Mouse (Mus musculus) myocyte (in vitro differentiated cells): ENCODE data around the gene Ergic1.

ENCODE experiments used
- CEBPB ChIP-seq: IDR thresholded peaks from 2 replicates; pipeline ENCODE4 v1.6.1; 2011; ENCODE audit warnings: mild to moderate bottlenecking, moderate library complexity; ENCODE audit not compliant: poor library complexity, insufficient read depth, severe bottlenecking
- E2F4 ChIP-seq: IDR thresholded peaks from one replicate; pipeline ENCODE4 v1.6.1; 2011; ENCODE audit warnings: mild to moderate bottlenecking, control low read depth, moderate library complexity; ENCODE audit not compliant: insufficient read depth
- MAX ChIP-seq: IDR thresholded peaks from one replicate; pipeline ENCODE4 v1.6.1; 2011; ENCODE audit warnings: low read depth, mild to moderate bottlenecking, control low read depth
- MYOD1 ChIP-seq, 3 experiments: IDR thresholded peaks; one replicate each; pipeline ENCODE4 v1.6.1; 2011; ENCODE audit warnings: control low read depth in 2 of 3, low read depth in 2 of 3, mild to moderate bottlenecking in 2 of 3, moderate library complexity in 1 of 3; ENCODE audit not compliant: insufficient read length in 2 of 3, control insufficient read depth in 1 of 3
- MYOG ChIP-seq, 3 experiments: IDR thresholded peaks; one replicate each; pipeline ENCODE4 v1.6.1; 2011; ENCODE audit warnings: control low read depth in 2 of 3, low read depth in 2 of 3, mild to moderate bottlenecking in 2 of 3; ENCODE audit not compliant: insufficient read length in 2 of 3, control insufficient read depth in 1 of 3, insufficient read depth in 1 of 3
- POLR2A ChIP-seq: IDR thresholded peaks from one replicate; pipeline ENCODE4 v1.6.1; 2011; ENCODE audit warnings: low read depth, mild to moderate bottlenecking, control low read depth, moderate library complexity; ENCODE audit not compliant: insufficient read length
- POLR2AphosphoS2 ChIP-seq: IDR thresholded peaks from one replicate; pipeline ENCODE4 v1.6.1; 2011; ENCODE audit warnings: low read depth, control low read depth; ENCODE audit not compliant: insufficient read length
- REST ChIP-seq: IDR thresholded peaks from one replicate; pipeline ENCODE4 v1.6.1; 2011; ENCODE audit warnings: mild to moderate bottlenecking, control low read depth, moderate library complexity; ENCODE audit not compliant: insufficient read depth, insufficient read length
- SRF ChIP-seq: IDR thresholded peaks from one replicate; pipeline ENCODE4 v1.6.1; 2011; ENCODE audit warnings: low read depth; ENCODE audit not compliant: control insufficient read depth, insufficient read length
- TCF12 ChIP-seq: IDR thresholded peaks from one replicate; pipeline ENCODE4 v1.6.1; 2011; ENCODE audit warnings: mild to moderate bottlenecking, control low read depth; ENCODE audit not compliant: poor library complexity, insufficient read depth, severe bottlenecking
- TCF3 ChIP-seq: IDR thresholded peaks from one replicate; pipeline ENCODE4 v1.6.1; 2011; ENCODE audit warnings: low read depth, control low read depth; ENCODE audit not compliant: insufficient read length
- USF1 ChIP-seq: IDR thresholded peaks from one replicate; pipeline ENCODE4 v1.6.1; 2011; ENCODE audit warnings: low read depth, mild to moderate bottlenecking, control low read depth, moderate library complexity

DNA sequence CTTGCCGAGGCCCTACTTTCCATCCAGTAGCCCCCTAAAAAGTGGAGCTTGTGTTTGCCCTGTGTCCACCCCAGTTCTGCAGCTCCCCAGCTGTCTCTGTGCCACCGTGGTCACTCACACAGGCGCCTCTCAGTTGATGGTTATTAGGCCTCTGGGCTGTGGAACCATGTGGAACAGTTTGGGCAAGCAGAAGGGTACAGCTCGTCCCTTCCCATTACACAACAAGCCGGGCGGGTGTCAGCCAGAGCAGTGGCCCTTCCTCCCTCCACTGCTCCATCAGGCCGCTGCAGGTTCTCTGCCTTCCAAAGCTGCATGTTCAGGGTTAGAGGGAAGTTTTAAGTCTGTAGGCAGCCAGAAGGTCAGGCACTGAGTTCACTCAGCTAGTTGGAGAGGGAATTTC, 129.8 kb downstream of the Ergic1 start:
- TF ChIP-seq MYOD1 (IDR thresholded peaks at IDR 0.05; ENCODE audit: control insufficient read depth in 1 of 3, insufficient read length in 2 of 3, low read depth in 2 of 3), result no peak
- no peak for TF ChIP-seq TCF12
- TF ChIP-seq POLR2A, result no peak
- TF ChIP-seq E2F4, result no peak
- TF ChIP-seq USF1, result no peak
- TF ChIP-seq CEBPB, result no peak
- TF ChIP-seq MYOG (IDR thresholded peaks at IDR 0.05; ENCODE audit: control insufficient read depth in 1 of 3, insufficient read depth in 1 of 3, insufficient read length in 2 of 3, low read depth in 2 of 3), result no peak
- no peak for TF ChIP-seq TCF3
- no peak for TF ChIP-seq MAX
- no peak for TF ChIP-seq SRF
- TF ChIP-seq POLR2AphosphoS2, result no peak
- no peak for TF ChIP-seq REST
